Mouse (Mus musculus) right cerebral cortex, postnatal 10 days (tissue): ENCODE results near the gene Ncoa7.

Experiments used
- DNase-seq, 2 experiments: peaks; one replicate each; pipeline ENCODE4 v3.0.0; 2021; ENCODE audit warnings: low spot score in 2 of 2

The Ncoa7 gene

GRCm38 (mm10) chr10:30585691-30586090 lies 217.4 kb downstream of the Ncoa7 start:
- no peak for DNase-seq
